Mouse (Mus musculus) monocyte, adult 2 months (primary cell): ENCODE results near the gene Clint1.

ENCODE experiments used
- DNase-seq, 2 experiments: peaks; one replicate each; pipeline ENCODE4 v3.0.0; 2022; ENCODE audit warnings: low spot score in 2 of 2, low read depth in 1 of 2

Gene Clint1

GRCm38 (mm10) chr11:45883270-45883931 is 31.6 kb downstream of the Clint1 start:
- no peak for DNase-seq

GRCm38 (mm10) chr11:45884029-45884428 is 32.2 kb downstream of the Clint1 start:
- no peak for DNase-seq

GRCm38 (mm10) chr11:45885606-45886230 is 33.9 kb downstream of the Clint1 start:
- DNase-seq: no peak

GRCm38 (mm10) chr11:45886596-45886995 is 34.7 kb downstream of the Clint1 start:
- no peak for DNase-seq

GRCm38 (mm10) chr11:45888471-45889030 is 36.7 kb downstream of the Clint1 start:
- no peak for DNase-seq

GRCm38 (mm10) chr11:45889981-45890380 is 38.1 kb downstream of the Clint1 start:
- DNase-seq: no peak

- no peak for DNase-seq
These were observed 38.6 kb downstream of the Clint1 start for GRCm38 (mm10) chr11:45890423-45890822.

GRCm38 (mm10) chr11:45892861-45893360 is 41.1 kb downstream of the Clint1 start:
- no peak for DNase-seq

GRCm38 (mm10) chr11:45897392-45897791 is 45.5 kb downstream of the Clint1 start:
- DNase-seq: no peak

GRCm38 (mm10) chr11:45900233-45901015 is 48.6 kb downstream of the Clint1 start:
- no peak for DNase-seq

GRCm38 (mm10) chr11:45906109-45906786 is 54.4 kb downstream of the Clint1 start:
- no peak for DNase-seq

- DNase-seq: no peak
These were observed 55.5 kb downstream of the Clint1 start for GRCm38 (mm10) chr11:45907301-45907700.

- DNase-seq: no peak
These were observed 56.2 kb downstream of the Clint1 start for GRCm38 (mm10) chr11:45908070-45908469.

GRCm38 (mm10) chr11:45908894-45909293 is 57.0 kb downstream of the Clint1 start:
- DNase-seq: no peak

- DNase-seq: no peak
These were observed 58.9 kb downstream of the Clint1 start for GRCm38 (mm10) chr11:45910701-45911100.

- DNase-seq: no peak
These were observed 64.3 kb downstream of the Clint1 start for GRCm38 (mm10) chr11:45916196-45916595.

GRCm38 (mm10) chr11:45918018-45918417 is 66.2 kb downstream of the Clint1 start:
- DNase-seq: no peak

GRCm38 (mm10) chr11:45918836-45919235 is 67.0 kb downstream of the Clint1 start:
- no peak for DNase-seq

- DNase-seq: no peak
These were observed 69.2 kb downstream of the Clint1 start for GRCm38 (mm10) chr11:45921026-45921425.

GRCm38 (mm10) chr11:45921480-45921898 is 69.6 kb downstream of the Clint1 start:
- DNase-seq: no peak

- no peak for DNase-seq
These were observed 73.6 kb downstream of the Clint1 start for GRCm38 (mm10) chr11:45925436-45925835.
